Mouse (Mus musculus) brain, embryonic 14.5 days (tissue): ENCODE measurements at regions not wholly inside any gene's neighbourhood (a gene's known extent, or its start where the extent isn't known, plus 50 kb on each side); places are given as distances from the start of the nearest gene placed in this dataset.

Source experiments
- CTCF ChIP-seq: fragments of 200-500 bp; IDR thresholded peaks from 2 replicates; pipeline ENCODE4 v1.5.1; 2012; ENCODE audit warnings: inconsistent platforms, mild to moderate bottlenecking, moderate library complexity, borderline replicate concordance; ENCODE audit not compliant: insufficient read depth, insufficient read length; ENCODE audit errors: extremely low read depth
- POLR2A ChIP-seq: fragments of 200-500 bp; IDR thresholded peaks from 2 replicates; pipeline ENCODE4 v1.6.1; 2012; ENCODE audit warnings: mild to moderate bottlenecking, inconsistent platforms, borderline replicate concordance; ENCODE audit not compliant: poor library complexity, insufficient read depth, insufficient read length, severe bottlenecking; ENCODE audit errors: extremely low read depth

GRCm38 (mm10) chr15:92965556-92965955 is 309.4 kb downstream of the Gxylt1 start:
- TF ChIP-seq POLR2A (no peak), CTCF (no peak)
